Mouse (Mus musculus) midbrain, embryonic 16.5 days (tissue): ENCODE data around the gene Syt10. TPM values are rescaled to one million over a fixed set of nuclear protein-coding genes. Genes with fewer than 3 reads are reported as not detected.

ENCODE experiments used
- microRNA-seq: library from miRNA; unstranded; fragments of <30 nt; microRNA quantifications from one replicate; pipeline ENCODE4, GENCODE M21; 2017
- polyA plus RNA-seq: library from polyadenylated mRNA; unstranded; fragments of >200 nt; fragmentation: Nextera tagmentation; extraction: Ambion mirVana; gene quantifications from 2 replicates; pipeline ENCODE4 v1.2.1, GENCODE M21; 2015

The Syt10 gene
- polyA plus RNA-seq, 1 experiment from 2014 or later: 2.0 TPM

Small RNA genes lying within 50 kb of the gene (microRNA-seq; reads per million reads assigned to microRNA genes)
- gene Gm24643: not detected

Other genes with a start within 250 kb of the Syt10 start
- gene Rabl2, start 249.9 kb downstream of the Syt10 start, polyA plus RNA-seq: 82.1 and 95.5 TPM in 2 replicates